ENCODE assay signal across 39 mouse cellular contexts in genomic region chr8:109635146-109635545, GRCm38 (mm10). TPM values are rescaled to one million over a fixed set of nuclear protein-coding genes. Genes with fewer than 3 reads are reported as not detected.
"Had no signal": no experiment of that assay in that cellular context is flagged by ENCODE, and none has a peak within 500 bp of the region (broad histone marks: within the 10 kb centered on the region; RNA-seq: fewer than 3 reads in every experiment).

No protein-coding gene starts in this region.

- H3K4me3 ChIP-seq: heart, embryonic 10.5 days; heart, embryonic 12.5 days; heart, embryonic 13.5 days; heart, embryonic 15.5 days; hindbrain, embryonic 10.5 days; hindbrain, embryonic 12.5 days; hindbrain, embryonic 13.5 days; hindbrain, embryonic 15.5 days; intestine, embryonic 15.5 days; kidney, embryonic 15.5 days; layer of hippocampus, adult 2 months; left cerebral cortex, adult 2 months had no signal

- H3K4me1 ChIP-seq: heart, embryonic 10.5 days; heart, embryonic 12.5 days; heart, embryonic 13.5 days; heart, embryonic 15.5 days; hindbrain, embryonic 10.5 days; hindbrain, embryonic 12.5 days; hindbrain, embryonic 13.5 days; hindbrain, embryonic 15.5 days; intestine, embryonic 15.5 days; kidney, embryonic 15.5 days had no signal

- ATAC-seq: hindbrain, embryonic 16.5 days; hindbrain, postnatal 0 days; inflammation-experienced regulatory T-cells, adult 6 months; intestine, embryonic 15.5 days; intestine, embryonic 16.5 days; intestine, postnatal 0 days had no signal

- H3K9me3 ChIP-seq: heart, embryonic 10.5 days; heart, embryonic 12.5 days; heart, embryonic 13.5 days; heart, embryonic 15.5 days; hindbrain, embryonic 10.5 days; hindbrain, embryonic 12.5 days; hindbrain, embryonic 13.5 days; hindbrain, embryonic 15.5 days; intestine, embryonic 15.5 days; kidney, embryonic 15.5 days had no signal

- H3K9ac ChIP-seq: heart, embryonic 12.5 days; heart, embryonic 13.5 days; heart, embryonic 15.5 days; hindbrain, embryonic 12.5 days; hindbrain, embryonic 13.5 days; hindbrain, embryonic 14.5 days; hindbrain, embryonic 15.5 days; intestine, embryonic 15.5 days; kidney, embryonic 15.5 days had no signal

- H3K36me3 ChIP-seq: heart, embryonic 10.5 days; heart, embryonic 12.5 days; heart, embryonic 13.5 days; heart, embryonic 15.5 days; hindbrain, embryonic 10.5 days; hindbrain, embryonic 12.5 days; hindbrain, embryonic 13.5 days; hindbrain, embryonic 15.5 days; intestine, embryonic 15.5 days; kidney, embryonic 15.5 days had no signal

- H3K4me2 ChIP-seq: heart, embryonic 11.5 days; heart, embryonic 12.5 days; heart, embryonic 13.5 days; heart, embryonic 15.5 days; hindbrain, embryonic 12.5 days; hindbrain, embryonic 13.5 days; hindbrain, embryonic 14.5 days; hindbrain, embryonic 15.5 days; intestine, embryonic 15.5 days; kidney, embryonic 15.5 days had no signal

- H3K27me3 ChIP-seq: heart, embryonic 15.5 days; hindbrain, embryonic 12.5 days; hindbrain, embryonic 13.5 days; hindbrain, embryonic 15.5 days; intestine, embryonic 15.5 days; kidney, embryonic 15.5 days had no signal

- H3K27ac ChIP-seq: heart, embryonic 10.5 days; heart, embryonic 13.5 days; heart, embryonic 15.5 days; hindbrain, embryonic 10.5 days; hindbrain, embryonic 12.5 days; hindbrain, embryonic 13.5 days; hindbrain, embryonic 14.5 days; hindbrain, embryonic 15.5 days; hindbrain, postnatal 0 days; intestine, embryonic 15.5 days; kidney, embryonic 15.5 days; kidney, postnatal 0 days; layer of hippocampus, adult 2 months; left cerebral cortex, adult 2 months had no signal

- DNase-seq: heart, postnatal 14 days; heart, postnatal 36 days; heart, postnatal 4 days; kidney, adult 11 months; kidney, adult 18-20 months; kidney, adult 2 months; kidney, adult 8-10 months; kidney, adult 9 months; kidney, postnatal 10 days; kidney, postnatal 14 days; kidney, postnatal 25 days; kidney, postnatal 36 days; kidney, postnatal 4 days; layer of hippocampus, adult 9-11 months; layer of hippocampus, postnatal 36 days had no signal

RNA-seq across cellular contexts. Expression of gene Pkd1l3, which starts 20.8 kb away (rescaled TPM):
- total RNA-seq: heart, postnatal 25 days; heart, postnatal 36 days; heart, postnatal 4 days had no signal
- polyA plus RNA-seq: intestine, postnatal 0 days; kidney, postnatal 0 days had no signal

RNA-seq across cellular contexts. Expression of gene Hp, which starts 56.2 kb away (rescaled TPM):
- total RNA-seq: hindbrain, postnatal 0 days; layer of hippocampus, adult 18-20 months; layer of hippocampus, adult 2 months; layer of hippocampus, postnatal 14 days; layer of hippocampus, postnatal 25 days; layer of hippocampus, postnatal 36 days; left cerebral cortex, adult 2 months had no signal
